Mouse (Mus musculus): Measurements from ENCODE around the gene Gm11034. TPM values are rescaled to one million over a fixed set of nuclear protein-coding genes. Genes with fewer than 3 reads are reported as not detected.

Gm11034 gene
- not detected for total RNA-seq (2021)
- long read RNA-seq, experiment 1 = 0 reads
- long read RNA-seq, experiment 2 = 0 reads

GRCm38 (mm10) chr8:72213536-72213935, at the start of gene Gm11034:
Gene Gm11034, minus strand, starts transcription at chr8:72213636.
- intact Hi-C loops (cut with DNase I) = no loop called here
- DNase-seq = no peak

GRCm38 (mm10) chr8:72262756-72263155, 49.3 kb upstream of the Gm11034 start:
- no peak for DNase-seq
- intact Hi-C loops (cut with DNase I) = loop anchor here (2.0 kb wide), 1 partner anchor 104 kb away; no protein-coding TSS in a partner anchor

GRCm38 (mm10) chr8:72261872-72262271, 48.4 kb upstream of the Gm11034 start:
- intact Hi-C loops (cut with DNase I) = loop anchor here (2.0 kb wide), 1 partner anchor 105 kb away; no protein-coding TSS in a partner anchor
- no peak for DNase-seq

GRCm38 (mm10) chr8:72261431-72261830, 48.0 kb upstream of the Gm11034 start:
- intact Hi-C loops (cut with DNase I) = no loop called here
- no peak for DNase-seq

GRCm38 (mm10) chr8:72261019-72261418, 47.6 kb upstream of the Gm11034 start:
- intact Hi-C loops (cut with DNase I) = no loop called here
- DNase-seq = no peak

- no peak for DNase-seq
- intact Hi-C loops (cut with DNase I) = no loop called here
Observed at GRCm38 (mm10) chr8:72260585-72260984, 47.1 kb upstream of the Gm11034 start.

- no peak for DNase-seq
- intact Hi-C loops (cut with DNase I) = no loop called here
Observed at GRCm38 (mm10) chr8:72259862-72260261, 46.4 kb upstream of the Gm11034 start.

- no peak for DNase-seq
- intact Hi-C loops (cut with DNase I) = no loop called here
Observed at GRCm38 (mm10) chr8:72257902-72258238, 44.4 kb upstream of the Gm11034 start.

- no peak for DNase-seq
- intact Hi-C loops (cut with DNase I) = no loop called here
Observed at GRCm38 (mm10) chr8:72257171-72257901, 43.9 kb upstream of the Gm11034 start.

- intact Hi-C loops (cut with DNase I) = no loop called here
- no peak for DNase-seq
Observed at GRCm38 (mm10) chr8:72244610-72245009, 31.2 kb upstream of the Gm11034 start.

- DNase-seq = no peak
- intact Hi-C loops (cut with DNase I) = no loop called here
Observed at GRCm38 (mm10) chr8:72242226-72242625, 28.8 kb upstream of the Gm11034 start.

GRCm38 (mm10) chr8:72240951-72241350, 27.5 kb upstream of the Gm11034 start:
- no peak for DNase-seq
- intact Hi-C loops (cut with DNase I) = no loop called here

GRCm38 (mm10) chr8:72240403-72240763, 26.9 kb upstream of the Gm11034 start:
- peak in 1 of 2 experiments; percentile 34 for DNase-seq
- intact Hi-C loops (cut with DNase I) = no loop called here

- intact Hi-C loops (cut with DNase I) = no loop called here
- peak; percentile 97 for DNase-seq
Observed at GRCm38 (mm10) chr8:72239499-72240402, 26.3 kb upstream of the Gm11034 start, which contains the start of gene Ap1m1. Gene Ap1m1, plus strand, starts transcription at chr8:72240018.

- intact Hi-C loops (cut with DNase I) = no loop called here
- DNase-seq = no peak
Observed at GRCm38 (mm10) chr8:72222656-72223055, 9.2 kb upstream of the Gm11034 start.

GRCm38 (mm10) chr8:72220758-72221157, 7.3 kb upstream of the Gm11034 start:
- intact Hi-C loops (cut with DNase I) = no loop called here
- no peak for DNase-seq

GRCm38 (mm10) chr8:72219541-72220363, 6.3 kb upstream of the Gm11034 start, which contains the start of gene Fam32a:
Gene Fam32a, plus strand, starts transcription at chr8:72219730.
- DNase-seq = peak; percentile 72 to 80
- intact Hi-C loops (cut with DNase I) = loop anchor here (5.0 kb wide), 1 partner anchor 37 kb away; no protein-coding TSS in a partner anchor

- DNase-seq = no peak
- intact Hi-C loops (cut with DNase I) = loop anchor here (5.0 kb wide), 1 partner anchor 37 kb away; no protein-coding TSS in a partner anchor
Observed at GRCm38 (mm10) chr8:72218781-72219540, 5.5 kb upstream of the Gm11034 start.

- intact Hi-C loops (cut with DNase I) = loop anchor here (5.0 kb wide), 1 partner anchor 34 kb away; no protein-coding TSS in a partner anchor
Observed at GRCm38 (mm10) chr8:72215871-72216270, 2.4 kb upstream of the Gm11034 start.

More at GRCm38 (mm10) chr8:72215871-72216270, 2.4 kb upstream of the Gm11034 start:
- no peak for DNase-seq

All from gastrocnemius, postnatal 36 days (tissue).